Mouse (Mus musculus) embryonic facial prominence, embryonic 12.5 days (tissue): Measurements from ENCODE around the gene Gm6588. TPM values are rescaled to one million over a fixed set of nuclear protein-coding genes. Genes with fewer than 3 reads are reported as not detected.

ENCODE experiments used
- ATAC-seq: fragments of 200-750 bp; cut with Nextera tagmentation; 2 replicates; pipeline ENCODE4 v1.8.0; 2017; ENCODE audit not compliant: insufficient number of reproducible peaks, insufficient read depth, low FRiP score, low TSS enrichment
- H3K27ac ChIP-seq: fragments of 300-500 bp; sonication (generic); 2 replicates; pipeline ENCODE4 v1.5.1; 2016; ENCODE audit warnings: mild to moderate bottlenecking
- H3K27me3 ChIP-seq: fragments of 300-500 bp; sonication (generic); 2 replicates; pipeline ENCODE4 v1.6.1; 2016; ENCODE audit warnings: mild to moderate bottlenecking, moderate library complexity
- H3K36me3 ChIP-seq: fragments of 300-500 bp; sonication (generic); 2 replicates; pipeline ENCODE4 v1.6.1; 2016; ENCODE audit warnings: mild to moderate bottlenecking
- H3K4me1 ChIP-seq: fragments of 300-500 bp; sonication (generic); 2 replicates; pipeline ENCODE4 v1.6.1; 2016
- H3K4me2 ChIP-seq: fragments of 300-500 bp; sonication (generic); replicated peaks from 2 replicates; pipeline ENCODE4 v1.6.1; 2016; ENCODE audit warnings: mild to moderate bottlenecking, moderate library complexity
- H3K4me3 ChIP-seq: fragments of 300-500 bp; sonication (generic); 2 replicates; pipeline ENCODE4 v1.5.1; 2016; ENCODE audit warnings: mild to moderate bottlenecking
- H3K9ac ChIP-seq: fragments of 300-500 bp; sonication (generic); 2 replicates; pipeline ENCODE4 v1.6.1; 2016; ENCODE audit warnings: mild to moderate bottlenecking, moderate library complexity
- H3K9me3 ChIP-seq: fragments of 300-500 bp; sonication (generic); 2 replicates; pipeline ENCODE4 v1.6.1; 2016; ENCODE audit warnings: mild to moderate bottlenecking, moderate library complexity
- WGBS: fragments of 180-500 bp; shearing (Covaris S2); methylation state at CpG from one replicate; pipeline ENCODE4 v1.1.7; 2016; 5-methylcytosine and 5-hydroxymethylcytosine counted together
- polyA plus RNA-seq: library from polyadenylated mRNA; unstranded; fragments of >200 nt; fragmentation: Nextera tagmentation; extraction: Ambion mirVana; gene quantifications from 2 replicates; pipeline ENCODE4 v1.2.1, GENCODE M21; 2016

Gene Gm6588
- polyA plus RNA-seq, 1 experiment from 2014 or later = not detected

GRCm38 (mm10) chr5:112427283-112427682 is 21.9 kb upstream of the Gm6588 start:
- 37% methylated on average over 2 of the region's 2 CpGs for WGBS
- no peaks in the 10 kb centered on the region for H3K9me3 ChIP-seq
- H3K27ac ChIP-seq = no peak overlapping the region
- ATAC-seq = no peak
- H3K36me3 ChIP-seq = no peaks in the 10 kb centered on the region
- H3K4me3 ChIP-seq = no peak overlapping the region
- no peak overlapping the region for H3K9ac ChIP-seq
- H3K27me3 ChIP-seq = peaks cover 40% of the 10 kb centered on the region
- H3K4me2 ChIP-seq = no peak overlapping the region
- peaks cover 6% of the 10 kb centered on the region; the same call in 1 of the 2 replicates for H3K4me1 ChIP-seq

GRCm38 (mm10) chr5:112428944-112429343 is 20.3 kb upstream of the Gm6588 start:
- WGBS = 15% methylated on average over 19 of the region's 19 CpGs
- Histone ChIP-seq H3K4me2 (no peak overlapping the region), H3K4me3 (no peak overlapping the region), H3K36me3 (no peaks in the 10 kb centered on the region), H3K27ac (no peak overlapping the region), H3K9ac (no peak overlapping the region), H3K9me3 (no peaks in the 10 kb centered on the region), H3K4me1 (peaks cover 6% of the 10 kb centered on the region; the same call in 1 of the 2 replicates), H3K27me3 (peaks cover 36% of the 10 kb centered on the region)
- no peak for ATAC-seq

GRCm38 (mm10) chr5:112431120-112431775 is 18.0 kb upstream of the Gm6588 start:
- Histone ChIP-seq H3K27ac (no peak overlapping the region), H3K4me2 (peak overlapping the region; percentile 23; the same call in 1 of the 2 replicates), H3K4me1 (peaks cover 6% of the 10 kb centered on the region; the same call in 1 of the 2 replicates), H3K27me3 (peaks cover 32% of the 10 kb centered on the region), H3K36me3 (no peaks in the 10 kb centered on the region), H3K9me3 (no peaks in the 10 kb centered on the region), H3K9ac (peak overlapping the region; percentile 30; the same call in 1 of the 2 replicates), H3K4me3 (no peak overlapping the region)
- WGBS = 21% methylated on average over 14 of the region's 14 CpGs
- ATAC-seq = no peak

GRCm38 (mm10) chr5:112432033-112432432 is 17.2 kb upstream of the Gm6588 start:
- Histone ChIP-seq H3K4me1 (peaks cover 6% of the 10 kb centered on the region; the same call in 1 of the 2 replicates), H3K4me3 (no peak overlapping the region), H3K9me3 (no peaks in the 10 kb centered on the region), H3K27me3 (peaks cover 32% of the 10 kb centered on the region), H3K36me3 (no peaks in the 10 kb centered on the region), H3K4me2 (no peak overlapping the region), H3K9ac (no peak overlapping the region), H3K27ac (no peak overlapping the region)
- 58% methylated on average over 5 of the region's 5 CpGs for WGBS
- no peak for ATAC-seq

- no peak overlapping the region for H3K27ac ChIP-seq
- peaks cover 6% of the 10 kb centered on the region; the same call in 1 of the 2 replicates for H3K4me1 ChIP-seq
- H3K27me3 ChIP-seq = peaks cover 38% of the 10 kb centered on the region
- no peak overlapping the region for H3K9ac ChIP-seq
- no peaks in the 10 kb centered on the region for H3K9me3 ChIP-seq
- H3K36me3 ChIP-seq = no peaks in the 10 kb centered on the region
- no peak for ATAC-seq
- no peak overlapping the region for H3K4me2 ChIP-seq
- 2% methylated on average over 8 of the region's 8 CpGs for WGBS
- no peak overlapping the region for H3K4me3 ChIP-seq
Observed at GRCm38 (mm10) chr5:112433004-112433403, 16.2 kb upstream of the Gm6588 start.

GRCm38 (mm10) chr5:112438535-112438934 is 10.7 kb upstream of the Gm6588 start:
- no peak overlapping the region for H3K4me2 ChIP-seq
- H3K9ac ChIP-seq = no peak overlapping the region
- ATAC-seq = no peak
- no peak overlapping the region for H3K27ac ChIP-seq
- no peak overlapping the region for H3K4me3 ChIP-seq
- no peaks in the 10 kb centered on the region for H3K4me1 ChIP-seq
- H3K9me3 ChIP-seq = no peaks in the 10 kb centered on the region
- peaks cover 10% of the 10 kb centered on the region for H3K27me3 ChIP-seq
- WGBS = 44% methylated on average over 10 of the region's 10 CpGs
- no peaks in the 10 kb centered on the region for H3K36me3 ChIP-seq

- H3K9me3 ChIP-seq = no peaks in the 10 kb centered on the region
- WGBS = 39% methylated on average over 9 of the region's 9 CpGs
- no peaks in the 10 kb centered on the region for H3K36me3 ChIP-seq
- no peaks in the 10 kb centered on the region for H3K4me1 ChIP-seq
- H3K27ac ChIP-seq = no peak overlapping the region
- H3K9ac ChIP-seq = no peak overlapping the region
- H3K4me3 ChIP-seq = no peak overlapping the region
- no peak for ATAC-seq
- H3K4me2 ChIP-seq = no peak overlapping the region
- 0 out of 2 replicates have a peak, but pooled peaks cover 9% of the 10 kb centered on the region for H3K27me3 ChIP-seq
Observed at GRCm38 (mm10) chr5:112453088-112453487, 3.9 kb downstream of the Gm6588 start.

GRCm38 (mm10) chr5:112454966-112455555 is 5.8 kb downstream of the Gm6588 start:
- no peaks in the 10 kb centered on the region for H3K36me3 ChIP-seq
- H3K27ac ChIP-seq = no peak overlapping the region
- H3K27me3 ChIP-seq = 0 out of 2 replicates have a peak, but pooled peaks cover 9% of the 10 kb centered on the region
- no peaks in the 10 kb centered on the region for H3K4me1 ChIP-seq
- no peak overlapping the region for H3K4me3 ChIP-seq
- no peak for ATAC-seq
- 69% methylated on average over 12 of the region's 12 CpGs for WGBS
- H3K4me2 ChIP-seq = no peak overlapping the region
- H3K9me3 ChIP-seq = no peaks in the 10 kb centered on the region
- H3K9ac ChIP-seq = no peak overlapping the region

GRCm38 (mm10) chr5:112459903-112460302 is 10.7 kb downstream of the Gm6588 start:
- H3K27ac ChIP-seq = no peak overlapping the region
- no peak overlapping the region for H3K4me3 ChIP-seq

GRCm38 (mm10) chr5:112466331-112466730 is 17.1 kb downstream of the Gm6588 start:
- Histone ChIP-seq H3K36me3 (no peaks in the 10 kb centered on the region), H3K27me3 (no peaks in the 10 kb centered on the region; the same call in 1 of the 2 replicates), H3K9ac (no peak overlapping the region), H3K4me3 (no peak overlapping the region), H3K4me2 (no peak overlapping the region), H3K4me1 (no peaks in the 10 kb centered on the region), H3K27ac (no peak overlapping the region), H3K9me3 (no peaks in the 10 kb centered on the region)
- 62% methylated on average over 6 of the region's 6 CpGs for WGBS
- no peak for ATAC-seq

More at GRCm38 (mm10) chr5:112459903-112460302, 10.7 kb downstream of the Gm6588 start:
- WGBS = 86% methylated on average over 3 of the region's 3 CpGs
- no peaks in the 10 kb centered on the region for H3K36me3 ChIP-seq
- H3K9ac ChIP-seq = no peak overlapping the region
- H3K27me3 ChIP-seq = 0 out of 2 replicates have a peak, but pooled peaks cover 4% of the 10 kb centered on the region
- H3K4me2 ChIP-seq = no peak overlapping the region
- no peak for ATAC-seq
- H3K4me1 ChIP-seq = no peaks in the 10 kb centered on the region
- H3K9me3 ChIP-seq = no peaks in the 10 kb centered on the region

GRCm38 (mm10) chr5:112468986-112469581 is 19.9 kb downstream of the Gm6588 start:
- no peak for ATAC-seq
- H3K9ac ChIP-seq = no peak overlapping the region

GRCm38 (mm10) chr5:112470144-112470543 is 20.9 kb downstream of the Gm6588 start:
- no peaks in the 10 kb centered on the region; the same call in 1 of the 2 replicates for H3K27me3 ChIP-seq
- no peak for ATAC-seq
- H3K27ac ChIP-seq = no peak overlapping the region
- no peaks in the 10 kb centered on the region for H3K9me3 ChIP-seq
- no peak overlapping the region for H3K4me2 ChIP-seq
- H3K9ac ChIP-seq = no peak overlapping the region
- 65% methylated on average over 6 of the region's 6 CpGs for WGBS
- H3K4me3 ChIP-seq = no peak overlapping the region
- H3K36me3 ChIP-seq = no peaks in the 10 kb centered on the region
- H3K4me1 ChIP-seq = no peaks in the 10 kb centered on the region

More at GRCm38 (mm10) chr5:112468986-112469581, 19.9 kb downstream of the Gm6588 start:
- Histone ChIP-seq H3K4me3 (no peak overlapping the region), H3K27me3 (no peaks in the 10 kb centered on the region; the same call in 1 of the 2 replicates), H3K4me1 (no peaks in the 10 kb centered on the region), H3K9me3 (no peaks in the 10 kb centered on the region), H3K27ac (no peak overlapping the region), H3K4me2 (no peak overlapping the region), H3K36me3 (no peaks in the 10 kb centered on the region)
- WGBS = 78% methylated on average over 4 of the region's 4 CpGs
